Mouse (Mus musculus) embryonic fibroblast, embryonic 13.5 days (primary cell): Measurements from ENCODE around the gene Aldoc.

Experiments used
- CTCF ChIP-seq: IDR thresholded peaks from 2 replicates; pipeline ENCODE4 v1.5.1; 2011; ENCODE audit warnings: mild to moderate bottlenecking, control low read depth, low read length, moderate library complexity, borderline replicate concordance; ENCODE audit not compliant: insufficient read depth
- POLR2A ChIP-seq: IDR thresholded peaks from 2 replicates; pipeline ENCODE4 v1.6.1; 2011; ENCODE audit warnings: low read depth, mild to moderate bottlenecking, control low read depth, low read length, moderate library complexity

DNA sequence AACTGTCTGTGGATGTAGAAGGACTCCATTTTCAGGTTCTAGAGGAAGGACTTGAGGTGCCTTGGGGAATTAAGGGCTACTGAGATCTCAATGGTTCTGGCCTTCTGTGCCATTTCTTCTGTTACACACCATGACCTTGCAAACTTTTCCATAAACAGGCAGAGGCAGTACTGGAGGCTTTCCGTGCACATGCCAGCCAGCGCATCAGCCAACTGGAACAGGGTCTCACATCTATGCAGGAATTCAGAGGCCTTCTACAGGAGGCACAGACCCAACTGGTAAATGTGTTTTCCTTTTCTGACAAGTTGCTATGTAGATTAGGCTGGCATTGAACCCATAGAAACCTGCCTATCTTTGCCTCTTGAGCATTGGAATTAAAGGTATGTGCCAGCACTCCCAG lies 9.1 kb upstream of the Aldoc start:
- TF ChIP-seq POLR2A (no peak), CTCF (no peak)
